Mouse (Mus musculus) frontal cortex, postnatal 36 days (tissue): Measurements from ENCODE around the gene Gm5591.
"Not testable (repeated sequence)": the region's sequence is repeated elsewhere in the genome, so short reads cannot be mapped to it uniquely, and the experiment has no call there.

Experiments
- DNase-seq, 2 experiments: peaks; one replicate each; pipeline ENCODE4 v3.0.0; 2022; ENCODE audit warnings: low spot score in 2 of 2

The Gm5591 gene

GRCm38 (mm10) chr7:38528093-38528492, at the start of gene Gm5591:
Gene Gm5591 (minus strand): TSS chr7:38528193.
- DNase-seq: not testable (repeated sequence)

GRCm38 (mm10) chr7:38488468-38488867, 39.5 kb downstream of the Gm5591 start:
- DNase-seq: not testable (repeated sequence)
